Mouse (Mus musculus) limb, embryonic 11.5 days (tissue): Measurements from ENCODE around the gene Sptan1. TPM values are rescaled to one million over a fixed set of nuclear protein-coding genes. Genes with fewer than 3 reads are reported as not detected.

Source experiments
- ATAC-seq: fragments of 200-750 bp; cut with Nextera tagmentation; 2 replicates; pipeline ENCODE4 v1.8.0; 2017; ENCODE audit warnings: low read depth; ENCODE audit not compliant: insufficient number of reproducible peaks, low FRiP score, low TSS enrichment
- DNase-seq: peaks from one replicate; pipeline ENCODE4 v3.0.0-alpha.2; 2015; ENCODE audit warnings: low spot score
- H3K27ac ChIP-seq: fragments of 300-500 bp; sonication (generic); replicated peaks from 2 replicates; pipeline ENCODE4 v1.5.1; 2014; ENCODE audit warnings: low read depth, mild to moderate bottlenecking, low read length
- H3K27me3 ChIP-seq: fragments of 300-500 bp; sonication (generic); 2 replicates; pipeline ENCODE4 v1.6.1; 2014; ENCODE audit warnings: mild to moderate bottlenecking, low read length, mixed read lengths; ENCODE audit not compliant: control insufficient read depth, insufficient read depth
- H3K36me3 ChIP-seq: fragments of 300-500 bp; sonication (generic); 2 replicates; pipeline ENCODE4 v1.6.1; 2014; ENCODE audit warnings: mild to moderate bottlenecking, low read length, moderate library complexity, mixed read lengths; ENCODE audit not compliant: control insufficient read depth, insufficient read depth
- H3K4me1 ChIP-seq: fragments of 300-500 bp; sonication (generic); 2 replicates; pipeline ENCODE4 v1.6.1; 2014; ENCODE audit warnings: low read length, mixed read lengths; ENCODE audit not compliant: control insufficient read depth, insufficient read depth
- H3K4me2 ChIP-seq: fragments of 300-500 bp; sonication (generic); 2 replicates; pipeline ENCODE4 v1.6.1; 2014; ENCODE audit warnings: low read depth, mild to moderate bottlenecking, moderate library complexity; ENCODE audit not compliant: severe bottlenecking
- H3K4me3 ChIP-seq: fragments of 300-500 bp; sonication (generic); 2 replicates; pipeline ENCODE4 v1.5.1; 2014; ENCODE audit warnings: low read depth, low read length
- H3K9ac ChIP-seq: fragments of 300-500 bp; sonication (generic); 2 replicates; pipeline ENCODE4 v1.6.1; 2014; ENCODE audit warnings: mild to moderate bottlenecking, low read length
- H3K9me3 ChIP-seq: fragments of 300-500 bp; sonication (generic); 2 replicates; pipeline ENCODE4 v1.6.1; 2016; ENCODE audit warnings: low read length; ENCODE audit not compliant: control insufficient read depth
- WGBS: fragments of 180-500 bp; shearing (Covaris S2); extraction: QIAGEN DNeasy Blood & Tissue Kit; methylation state at CpG from one replicate; pipeline ENCODE4 v1.1.7; 2014; 5-methylcytosine and 5-hydroxymethylcytosine counted together
- polyA plus RNA-seq: library from polyadenylated mRNA; unstranded; fragments of >200 nt; fragmentation: Nextera tagmentation; extraction: Ambion mirVana; gene quantifications from 2 replicates; pipeline ENCODE4 v1.2.1, GENCODE M21; 2014

Sptan1 gene
- polyA plus RNA-seq, 1 experiment from 2014 or later, result 89.9 TPM

- WGBS, result 88% methylated on average over 11 of the region's 11 CpGs
- Histone ChIP-seq H3K27me3 (no peaks in the 10 kb centered on the region), H3K9ac (no peak overlapping the region), H3K27ac (no peak overlapping the region), H3K4me2 (no peak overlapping the region), H3K4me1 (no peaks in the 10 kb centered on the region), H3K4me3 (no peak overlapping the region), H3K36me3 (peaks cover 45% of the 10 kb centered on the region), H3K9me3 (no peaks in the 10 kb centered on the region)
- DNase-seq (no peak), ATAC-seq (no peak)
Observed at GRCm38 (mm10) chr2:30014326-30014966, 49.1 kb downstream of the Sptan1 start.

GRCm38 (mm10) chr2:30025454-30025853 lies 60.1 kb downstream of the Sptan1 start:
- no peak overlapping the region for H3K4me3 ChIP-seq
- no peak overlapping the region for H3K9ac ChIP-seq
- no peak overlapping the region for H3K4me2 ChIP-seq
- peaks cover 43% of the 10 kb centered on the region for H3K36me3 ChIP-seq
- H3K27me3 ChIP-seq, result no peaks in the 10 kb centered on the region
- WGBS, result 84% methylated on average over 4 of the region's 4 CpGs
- H3K27ac ChIP-seq, result no peak overlapping the region
- DNase-seq (no peak), ATAC-seq (no peak)
- no peaks in the 10 kb centered on the region for H3K4me1 ChIP-seq
- H3K9me3 ChIP-seq, result no peaks in the 10 kb centered on the region

- Histone ChIP-seq H3K36me3 (peaks cover 45% of the 10 kb centered on the region), H3K4me1 (no peaks in the 10 kb centered on the region), H3K9ac (no peak overlapping the region), H3K27ac (no peak overlapping the region), H3K9me3 (no peaks in the 10 kb centered on the region), H3K27me3 (no peaks in the 10 kb centered on the region), H3K4me2 (no peak overlapping the region), H3K4me3 (no peak overlapping the region)
- DNase-seq (no peak), ATAC-seq (no peak)
- 94% methylated on average over 5 of the region's 5 CpGs for WGBS
Observed at GRCm38 (mm10) chr2:30026997-30027396, 61.6 kb downstream of the Sptan1 start.

- H3K9ac ChIP-seq, result no peak overlapping the region
- no peak overlapping the region for H3K4me3 ChIP-seq
- peak; percentile 30 for DNase-seq
- H3K9me3 ChIP-seq, result no peaks in the 10 kb centered on the region
- WGBS, result 65% methylated on average over 11 of the region's 11 CpGs
- H3K36me3 ChIP-seq, result peaks cover 27% of the 10 kb centered on the region
- H3K27me3 ChIP-seq, result no peaks in the 10 kb centered on the region
- no peak for ATAC-seq
- no peak overlapping the region for H3K4me2 ChIP-seq
- H3K27ac ChIP-seq, result no peak overlapping the region
- no peaks in the 10 kb centered on the region for H3K4me1 ChIP-seq
Observed at GRCm38 (mm10) chr2:30032244-30032846, 67.0 kb downstream of the Sptan1 start.

- 81% methylated on average over 6 of the region's 6 CpGs for WGBS
- ATAC-seq (no peak), DNase-seq (no peak)
- Histone ChIP-seq H3K4me2 (no peak overlapping the region), H3K27me3 (no peaks in the 10 kb centered on the region), H3K27ac (no peak overlapping the region), H3K9ac (no peak overlapping the region), H3K4me3 (no peak overlapping the region), H3K36me3 (peaks cover 23% of the 10 kb centered on the region), H3K9me3 (no peaks in the 10 kb centered on the region), H3K4me1 (no peaks in the 10 kb centered on the region)
Observed at GRCm38 (mm10) chr2:30032957-30033356, 67.6 kb downstream of the Sptan1 start.

GRCm38 (mm10) chr2:30037762-30038161 lies 72.4 kb downstream of the Sptan1 start:
- ATAC-seq (no peak), DNase-seq (no peak)
- Histone ChIP-seq H3K27ac (no peak overlapping the region), H3K9ac (no peak overlapping the region), H3K27me3 (no peaks in the 10 kb centered on the region), H3K36me3 (no peaks in the 10 kb centered on the region), H3K4me3 (no peak overlapping the region), H3K4me2 (no peak overlapping the region), H3K9me3 (no peaks in the 10 kb centered on the region), H3K4me1 (no peaks in the 10 kb centered on the region)
- WGBS, result 93% methylated on average over 2 of the region's 2 CpGs

- 93% methylated on average over 10 of the region's 10 CpGs for WGBS
- ATAC-seq, result no peak
Observed at GRCm38 (mm10) chr2:30038370-30038769, 73.0 kb downstream of the Sptan1 start.

GRCm38 (mm10) chr2:30039687-30040086 lies 74.3 kb downstream of the Sptan1 start:
- no peaks in the 10 kb centered on the region for H3K36me3 ChIP-seq
- no peak overlapping the region for H3K4me2 ChIP-seq
- H3K9ac ChIP-seq, result no peak overlapping the region
- H3K9me3 ChIP-seq, result no peaks in the 10 kb centered on the region
- H3K4me3 ChIP-seq, result no peak overlapping the region
- no peaks in the 10 kb centered on the region for H3K27me3 ChIP-seq
- H3K4me1 ChIP-seq, result no peaks in the 10 kb centered on the region
- no peak for ATAC-seq
- DNase-seq, result no peak
- H3K27ac ChIP-seq, result no peak overlapping the region

More at GRCm38 (mm10) chr2:30038370-30038769, 73.0 kb downstream of the Sptan1 start:
- H3K9ac ChIP-seq, result no peak overlapping the region
- no peak overlapping the region for H3K4me3 ChIP-seq
- H3K36me3 ChIP-seq, result no peaks in the 10 kb centered on the region
- H3K4me2 ChIP-seq, result no peak overlapping the region
- H3K4me1 ChIP-seq, result no peaks in the 10 kb centered on the region
- H3K27ac ChIP-seq, result no peak overlapping the region
- H3K27me3 ChIP-seq, result no peaks in the 10 kb centered on the region
- no peaks in the 10 kb centered on the region for H3K9me3 ChIP-seq
- no peak for DNase-seq
